Mouse (Mus musculus) skeletal muscle tissue, adult 2 months (tissue): ENCODE results near the gene Gm29866.
"Not testable (repeated sequence)": the region's sequence is repeated elsewhere in the genome, so short reads cannot be mapped to it uniquely, and the experiment has no call there.

Experiments
- DNase-seq: peaks from one replicate; pipeline ENCODE4 v3.0.0-alpha.2; 2012; ENCODE audit warnings: low read depth, low spot score

Gm29866 gene

GRCm38 (mm10) chrY:20993557-20993956, at the start of gene Gm29866:
TSS of gene Gm29866 (minus strand) at chrY:20993657.
- DNase-seq = not testable (repeated sequence)
